Mouse (Mus musculus): ENCODE data around the gene Mms19. TPM values are rescaled to one million over a fixed set of nuclear protein-coding genes. Genes with fewer than 3 reads are reported as not detected.
"Not testable (repeated sequence)": the region's sequence is repeated elsewhere in the genome, so short reads cannot be mapped to it uniquely, and the experiment has no call there.

The Mms19 gene
- polyA plus RNA-seq, 1 experiment from 2014 or later, result 38.4 TPM

DNA sequence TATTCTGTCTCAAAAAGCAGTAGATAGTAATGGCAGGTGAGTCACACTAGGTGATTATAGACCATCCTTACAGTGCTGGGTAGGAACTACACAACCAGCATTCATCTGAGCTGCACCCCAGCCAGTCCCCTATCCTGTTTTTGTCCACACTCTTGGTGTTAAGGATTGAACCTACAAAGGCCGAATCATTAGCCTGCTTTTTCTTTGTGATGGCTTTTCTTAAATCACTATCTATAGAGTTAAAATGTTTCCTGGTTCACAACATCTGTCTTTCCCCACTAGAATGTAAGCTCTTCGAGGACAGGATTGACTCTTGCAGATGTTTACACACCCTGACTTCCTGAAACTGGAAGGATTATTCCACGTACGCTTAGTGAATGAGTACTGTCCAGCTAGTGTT, 61.5 kb downstream of the Mms19 start:
- H3K27ac ChIP-seq, result no peak overlapping the region
- peaks cover 60% of the 10 kb centered on the region for H3K36me3 ChIP-seq
- H3K4me2 ChIP-seq (replicated peaks), result no peak overlapping the region
- no peaks in the 10 kb centered on the region for H3K4me1 ChIP-seq
- WGBS, result 80% methylated on average over 4 of the region's 4 CpGs
- ATAC-seq (ENCODE audit: low FRiP score, low read depth), result no peak
- H3K27me3 ChIP-seq (replicated peaks), result no peaks in the 10 kb centered on the region
- no peak overlapping the region for H3K4me3 ChIP-seq
- H3K9ac ChIP-seq, result no peak overlapping the region
- no peaks in the 10 kb centered on the region for H3K9me3 ChIP-seq

DNA sequence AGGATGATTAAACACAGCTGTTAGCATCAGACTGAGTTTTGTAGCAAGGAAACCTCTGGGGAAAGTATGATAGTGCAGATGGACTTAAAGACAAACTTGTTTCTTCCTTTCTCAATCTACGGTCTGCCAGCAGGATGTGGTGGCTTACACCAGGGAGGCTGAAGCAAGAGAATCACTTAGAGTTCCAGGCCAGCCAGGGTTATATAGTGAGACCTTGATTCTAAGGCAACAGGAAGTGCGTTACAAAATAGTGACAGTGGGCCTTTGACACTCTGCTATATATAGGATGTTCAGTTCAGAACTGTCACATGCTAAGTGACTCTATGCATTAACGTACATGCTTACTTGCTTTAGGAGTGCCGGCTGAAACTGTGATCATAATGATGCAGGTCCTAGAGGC, 64.1 kb downstream of the Mms19 start:
- Histone ChIP-seq H3K4me3 (no peak overlapping the region), H3K4me1 (peaks cover 18% of the 10 kb centered on the region), H3K27me3 (replicated peaks) (no peaks in the 10 kb centered on the region), H3K4me2 (replicated peaks) (no peak overlapping the region), H3K27ac (no peak overlapping the region), H3K9ac (no peak overlapping the region), H3K36me3 (peaks cover 41% of the 10 kb centered on the region), H3K9me3 (no peaks in the 10 kb centered on the region)
- ATAC-seq (ENCODE audit: low FRiP score, low read depth), result no peak
- 91% methylated on average over 4 of the region's 4 CpGs for WGBS

DNA sequence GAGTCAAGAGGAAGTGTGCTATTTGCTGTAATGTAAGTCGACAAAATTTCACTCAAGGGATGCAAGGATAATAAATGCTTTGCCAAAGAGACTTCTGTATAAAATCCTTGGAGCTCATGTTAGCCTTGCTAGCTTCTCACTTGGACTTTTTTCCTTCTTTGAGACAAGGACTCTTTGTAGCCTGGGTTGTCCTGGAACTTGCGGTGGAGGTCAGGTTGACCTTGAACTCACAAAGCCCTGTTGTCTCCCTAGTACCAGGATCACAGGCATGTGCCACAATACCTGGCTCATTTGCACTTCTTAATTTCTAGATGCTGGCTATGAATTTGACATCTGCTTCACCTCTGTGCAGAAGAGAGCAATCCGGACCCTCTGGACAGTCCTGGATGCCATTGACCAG, 65.7 kb downstream of the Mms19 start:
- WGBS, result 93% methylated on average over 3 of the region's 3 CpGs
- Histone ChIP-seq H3K27me3 (replicated peaks) (no peaks in the 10 kb centered on the region), H3K27ac (no peak overlapping the region), H3K36me3 (peaks cover 36% of the 10 kb centered on the region), H3K9ac (no peak overlapping the region), H3K9me3 (no peaks in the 10 kb centered on the region), H3K4me2 (replicated peaks) (no peak overlapping the region), H3K4me1 (peaks cover 18% of the 10 kb centered on the region), H3K4me3 (no peak overlapping the region)
- no peak for ATAC-seq (ENCODE audit: low FRiP score, low read depth)

DNA sequence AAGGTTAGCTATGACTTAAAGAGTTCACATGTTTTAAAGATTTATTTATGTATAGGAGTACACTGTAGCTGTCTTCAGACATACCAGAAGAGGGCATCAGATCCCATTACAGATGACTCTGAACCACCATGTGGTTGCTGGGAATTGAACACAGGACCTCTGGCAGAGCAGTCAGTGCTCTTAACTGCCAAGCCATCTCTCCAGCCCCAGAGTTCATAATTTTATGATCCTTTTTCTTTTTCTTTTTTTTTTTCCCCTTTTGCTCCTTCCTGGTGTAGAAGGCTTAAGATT, 66.4 kb downstream of the Mms19 start:
- H3K4me3 ChIP-seq, result not testable (repeated sequence)

DNA sequence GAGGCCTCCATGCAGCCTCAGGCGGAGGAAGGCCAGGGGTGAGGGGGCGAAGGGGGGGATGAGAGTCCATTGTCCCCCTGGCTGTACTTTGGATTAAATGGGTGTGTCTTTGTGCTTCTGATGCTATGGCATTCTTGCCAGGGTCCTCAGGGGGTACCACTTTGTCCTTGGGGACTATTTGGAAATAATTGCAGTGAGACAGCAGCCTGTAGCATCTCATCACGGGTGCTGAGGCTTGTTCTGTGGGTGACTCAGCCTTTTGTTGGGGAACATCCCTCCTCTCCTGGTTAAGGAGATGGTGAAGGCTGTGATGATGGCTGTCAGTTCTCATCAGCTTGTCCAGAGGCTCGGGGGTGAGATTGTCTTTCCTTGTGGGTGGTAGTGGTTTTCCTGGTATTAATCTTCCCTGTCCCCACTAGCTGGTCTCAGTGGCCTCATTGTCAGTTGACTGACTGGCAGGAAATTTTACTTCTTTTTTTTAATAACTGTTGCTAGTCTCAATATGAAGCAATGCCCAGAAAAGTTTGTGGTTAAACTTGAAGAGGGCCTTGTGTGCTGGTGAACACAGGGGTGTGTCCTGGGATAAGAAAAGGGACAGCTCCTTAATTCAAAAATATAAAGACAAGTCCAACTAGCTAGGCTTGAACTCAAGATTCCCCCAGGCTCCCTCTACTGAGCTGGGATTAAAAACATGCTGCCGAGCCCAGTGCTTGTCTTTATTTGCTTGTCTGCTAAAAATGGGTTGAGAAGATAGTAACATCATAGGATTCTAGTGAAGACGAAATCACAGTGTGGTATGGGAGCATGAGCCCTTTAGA, 67.0 kb downstream of the Mms19 start:
- peaks cover 24% of the 10 kb centered on the region for H3K36me3 ChIP-seq
- no peaks in the 10 kb centered on the region for H3K27me3 ChIP-seq (replicated peaks)
- H3K9me3 ChIP-seq, result no peaks in the 10 kb centered on the region
- H3K27ac ChIP-seq, result no peak overlapping the region
- H3K4me1 ChIP-seq, result peaks cover 18% of the 10 kb centered on the region
- no peak for ATAC-seq (ENCODE audit: low FRiP score, low read depth)
- H3K4me3 ChIP-seq, result peak overlapping the region; percentile 88
- peak overlapping the region; percentile 68 for H3K4me2 ChIP-seq (replicated peaks)
- WGBS, result 51% methylated on average over 6 of the region's 6 CpGs
- peak overlapping the region; percentile 86 for H3K9ac ChIP-seq

More for the DNA sequence above, 66.4 kb downstream of the Mms19 start:
- not testable (repeated sequence) for H3K9ac ChIP-seq; H3K9me3 ChIP-seq; ATAC-seq (ENCODE audit: low FRiP score, low read depth); H3K27me3 ChIP-seq (replicated peaks); H3K27ac ChIP-seq
- Histone ChIP-seq H3K4me2 (replicated peaks) (peak overlapping the region; percentile 68; the same call in 1 of the 2 replicates), H3K36me3 (peaks cover 30% of the 10 kb centered on the region), H3K4me1 (peaks cover 18% of the 10 kb centered on the region)

DNA sequence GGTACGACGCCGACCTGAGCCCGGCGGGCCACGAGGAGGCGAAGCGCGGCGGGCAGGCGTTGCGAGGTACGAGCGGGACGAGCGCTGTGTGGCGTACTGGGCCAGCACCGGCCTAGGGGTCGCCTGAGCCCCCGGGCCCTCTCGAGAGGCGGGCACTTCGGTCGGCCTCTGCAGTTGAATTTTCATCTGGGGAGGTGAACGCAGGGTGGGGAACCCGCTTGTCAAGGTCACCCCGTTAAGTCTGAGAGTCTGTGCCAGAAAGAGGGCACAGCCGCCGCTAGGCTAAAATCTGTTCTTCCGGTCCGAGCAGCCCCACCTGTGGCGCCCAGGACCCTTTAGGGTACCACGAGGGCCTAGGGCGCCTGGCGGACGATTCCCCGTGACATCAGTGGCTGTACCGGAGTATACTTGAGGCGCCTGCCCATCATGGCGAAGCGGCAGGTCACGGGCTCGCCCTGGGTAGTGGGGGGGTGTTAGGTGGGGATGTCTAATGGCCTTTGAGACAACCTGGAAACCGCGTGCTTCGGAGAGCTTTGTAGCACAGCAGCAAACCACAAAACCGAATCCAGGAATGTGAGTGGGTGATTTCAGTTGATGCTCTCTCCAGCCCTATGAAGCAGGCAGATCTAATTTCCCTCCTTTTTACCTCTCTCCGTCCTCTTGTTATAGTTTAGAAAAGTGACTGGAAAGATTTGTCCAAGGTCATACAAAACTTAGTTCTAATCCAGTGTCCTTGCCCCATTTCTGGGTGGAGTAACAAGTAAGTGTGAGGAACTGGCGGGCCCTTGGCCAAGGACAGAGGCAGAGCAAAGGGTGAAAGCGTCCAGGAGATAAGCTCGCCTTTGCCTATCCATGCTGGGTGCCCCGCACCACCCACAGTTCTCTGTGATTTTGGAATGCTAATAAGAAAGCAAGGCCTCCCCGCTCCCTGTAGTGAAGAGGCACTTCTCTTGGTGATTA, 68.6 kb downstream of the Mms19 start:
- under 1% methylated on average over 53 of the region's 53 CpGs for WGBS
- ATAC-seq (ENCODE audit: low FRiP score, low read depth), result peak; percentile 78

DNA sequence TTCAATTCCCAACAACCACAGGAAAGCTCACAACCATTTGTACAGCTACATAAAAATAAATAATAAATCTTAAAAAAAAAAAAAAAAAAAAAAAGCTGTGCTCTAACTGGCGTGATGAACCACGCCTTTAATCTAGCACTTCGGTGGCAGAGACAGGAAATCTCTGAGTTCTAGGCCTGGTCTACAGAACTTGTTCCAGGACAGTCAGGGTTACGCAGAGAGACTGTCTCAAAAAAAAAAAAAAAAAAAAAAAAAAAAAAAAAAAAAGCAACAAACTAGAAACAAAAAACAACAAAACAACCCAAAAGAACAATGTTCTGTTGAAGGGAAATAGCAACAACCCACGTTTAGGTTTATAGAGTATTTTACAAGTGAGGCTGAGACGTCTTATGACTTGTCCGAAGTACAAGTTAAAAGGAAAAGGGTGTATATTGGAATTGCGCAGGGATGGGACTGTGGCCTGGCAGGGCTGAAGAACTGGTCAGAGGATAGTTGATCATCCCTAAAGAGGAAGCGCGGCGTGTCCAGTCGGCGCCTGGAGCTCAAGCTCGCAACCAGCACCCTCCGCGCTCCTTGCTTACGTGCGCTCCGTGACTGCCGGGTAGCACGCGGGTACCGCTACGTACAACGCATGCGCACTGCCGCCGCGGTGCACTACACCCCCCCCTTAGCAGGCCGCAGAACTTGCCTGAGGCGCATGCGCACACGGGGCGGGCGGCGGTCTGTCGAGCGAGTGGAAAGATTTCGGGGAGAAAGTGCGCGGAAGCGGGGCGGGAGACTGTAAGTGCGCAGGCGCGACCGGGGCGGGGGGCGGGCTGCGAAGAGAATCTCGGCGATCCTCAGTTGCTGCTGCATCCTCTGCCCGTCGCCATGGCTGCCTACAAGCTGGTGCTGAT, 69.5 kb downstream of the Mms19 start, which contains the start of gene Pgam1:
Gene Pgam1 (plus strand): TSS at position 746 of the 896 bp plus-strand sequence.
- H3K27me3 ChIP-seq (replicated peaks), result no peaks in the 10 kb centered on the region
- H3K9me3 ChIP-seq, result no peaks in the 10 kb centered on the region
- WGBS, result 6% methylated on average over 54 of the region's 54 CpGs
- ATAC-seq (ENCODE audit: low FRiP score, low read depth), result peak; percentile 93
- H3K36me3 ChIP-seq, result peaks cover 8% of the 10 kb centered on the region
- peak within 1 kb of the TSS; percentile 59 for H3K27ac ChIP-seq
- H3K4me3 ChIP-seq, result peak within 1 kb of the TSS; percentile 88
- H3K4me1 ChIP-seq, result peaks cover 18% of the 10 kb centered on the region
- H3K9ac ChIP-seq, result peak within 1 kb of the TSS; percentile 86
- peak within 1 kb of the TSS; percentile 68 for H3K4me2 ChIP-seq (replicated peaks)

More for the DNA sequence above, 68.6 kb downstream of the Mms19 start:
- Histone ChIP-seq H3K9me3 (no peaks in the 10 kb centered on the region), H3K9ac (peak overlapping the region; percentile 86), H3K4me3 (peak overlapping the region; percentile 88), H3K4me2 (replicated peaks) (peak overlapping the region; percentile 68), H3K4me1 (peaks cover 18% of the 10 kb centered on the region), H3K36me3 (peaks cover 18% of the 10 kb centered on the region), H3K27ac (peak overlapping the region; percentile 59; the same call in 1 of the 2 replicates), H3K27me3 (replicated peaks) (no peaks in the 10 kb centered on the region)

DNA sequence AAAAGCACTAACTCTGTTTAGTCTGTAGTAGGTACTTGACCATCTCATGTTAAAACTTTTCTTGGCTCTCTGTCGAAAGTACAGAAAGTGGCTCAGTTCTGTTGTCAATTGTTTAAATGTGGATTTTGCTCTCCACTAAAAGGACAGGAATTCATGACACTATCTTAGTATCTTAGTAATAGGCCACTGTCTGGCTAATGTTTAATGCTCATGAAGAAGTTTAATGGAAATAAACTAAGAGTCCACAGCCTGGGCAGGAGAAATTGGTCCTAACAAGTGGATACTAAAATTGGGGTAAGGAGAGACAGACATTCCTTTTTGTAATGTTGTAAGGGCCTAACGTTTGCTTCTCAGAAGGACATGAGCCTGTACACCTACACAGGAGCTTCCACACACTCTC, 70.6 kb downstream of the Mms19 start:
- Histone ChIP-seq H3K4me3 (no peak overlapping the region), H3K9ac (no peak overlapping the region), H3K36me3 (no peaks in the 10 kb centered on the region), H3K27me3 (replicated peaks) (no peaks in the 10 kb centered on the region), H3K4me2 (replicated peaks) (no peak overlapping the region), H3K4me1 (peaks cover 18% of the 10 kb centered on the region), H3K9me3 (no peaks in the 10 kb centered on the region), H3K27ac (no peak overlapping the region)
- over 99% methylated on average over 2 of the region's 2 CpGs for WGBS
- no peak for ATAC-seq (ENCODE audit: low FRiP score, low read depth)

DNA sequence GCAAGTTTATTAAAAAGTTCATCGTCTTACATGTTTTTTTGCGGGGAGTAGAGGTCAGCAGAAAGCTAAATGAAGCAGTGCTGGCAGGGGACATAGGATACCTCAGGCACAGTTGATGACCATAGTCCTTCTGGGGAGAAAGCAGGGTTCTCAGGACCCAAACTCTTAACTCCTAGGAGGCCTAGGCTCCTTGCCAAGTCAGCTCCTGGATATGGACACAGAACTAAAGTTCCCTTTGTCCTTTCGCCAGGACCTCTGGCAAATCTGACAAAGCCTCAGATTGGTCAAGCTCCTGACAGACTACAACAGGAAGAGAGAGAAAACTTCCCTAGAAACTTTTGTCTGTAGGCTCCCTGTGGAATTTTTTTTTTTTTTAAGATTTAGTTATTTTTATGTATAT, 72.2 kb downstream of the Mms19 start:
- H3K27me3 ChIP-seq (replicated peaks), result no peaks in the 10 kb centered on the region
- no peak overlapping the region for H3K9ac ChIP-seq
- 88% methylated on average over 3 of the region's 3 CpGs for WGBS
- no peak overlapping the region for H3K4me2 ChIP-seq (replicated peaks)
- H3K36me3 ChIP-seq, result no peaks in the 10 kb centered on the region
- H3K9me3 ChIP-seq, result no peaks in the 10 kb centered on the region
- no peak overlapping the region for H3K27ac ChIP-seq
- ATAC-seq (ENCODE audit: low FRiP score, low read depth), result no peak
- H3K4me1 ChIP-seq, result peaks cover 12% of the 10 kb centered on the region
- no peak overlapping the region for H3K4me3 ChIP-seq

DNA sequence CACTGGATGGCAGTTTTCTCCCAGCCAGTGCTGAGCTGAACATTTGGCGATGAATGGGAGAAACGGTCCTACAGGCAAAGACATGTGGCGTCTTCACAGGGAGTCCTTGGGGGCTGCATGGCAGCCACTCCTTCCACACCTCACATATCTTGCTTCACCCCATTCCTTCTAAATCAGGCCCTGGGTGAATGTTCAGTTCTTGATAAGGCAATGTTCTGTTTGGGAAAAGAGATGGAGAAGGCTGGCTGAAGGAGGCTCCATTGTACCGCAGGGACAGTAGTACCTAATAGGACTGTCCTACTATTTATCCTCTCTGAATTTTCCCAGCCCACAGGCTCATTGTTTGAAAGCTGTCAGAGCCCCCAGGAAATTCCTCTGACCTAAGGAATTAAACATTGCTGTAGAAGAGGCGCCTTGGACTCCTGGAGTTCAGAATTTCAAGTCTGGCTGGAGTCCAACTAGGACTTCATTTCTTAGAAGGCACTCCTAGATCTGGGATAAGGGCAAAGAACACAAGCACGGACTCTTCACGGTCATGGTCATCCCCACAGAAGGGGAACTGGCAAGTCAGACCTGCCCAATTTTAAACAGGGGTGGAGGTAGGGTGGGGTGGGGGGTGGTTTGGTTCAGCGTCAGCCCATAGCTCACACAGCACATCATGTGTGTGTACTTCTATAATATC, 73.7 kb downstream of the Mms19 start:
- Histone ChIP-seq H3K9ac (no peak overlapping the region), H3K27me3 (replicated peaks) (no peaks in the 10 kb centered on the region), H3K36me3 (no peaks in the 10 kb centered on the region), H3K4me3 (no peak overlapping the region), H3K4me1 (no peaks in the 10 kb centered on the region), H3K4me2 (replicated peaks) (no peak overlapping the region), H3K9me3 (no peaks in the 10 kb centered on the region), H3K27ac (no peak overlapping the region)
- 64% methylated on average over 8 of the region's 8 CpGs for WGBS
- ATAC-seq (ENCODE audit: low FRiP score, low read depth), result no peak

DNA sequence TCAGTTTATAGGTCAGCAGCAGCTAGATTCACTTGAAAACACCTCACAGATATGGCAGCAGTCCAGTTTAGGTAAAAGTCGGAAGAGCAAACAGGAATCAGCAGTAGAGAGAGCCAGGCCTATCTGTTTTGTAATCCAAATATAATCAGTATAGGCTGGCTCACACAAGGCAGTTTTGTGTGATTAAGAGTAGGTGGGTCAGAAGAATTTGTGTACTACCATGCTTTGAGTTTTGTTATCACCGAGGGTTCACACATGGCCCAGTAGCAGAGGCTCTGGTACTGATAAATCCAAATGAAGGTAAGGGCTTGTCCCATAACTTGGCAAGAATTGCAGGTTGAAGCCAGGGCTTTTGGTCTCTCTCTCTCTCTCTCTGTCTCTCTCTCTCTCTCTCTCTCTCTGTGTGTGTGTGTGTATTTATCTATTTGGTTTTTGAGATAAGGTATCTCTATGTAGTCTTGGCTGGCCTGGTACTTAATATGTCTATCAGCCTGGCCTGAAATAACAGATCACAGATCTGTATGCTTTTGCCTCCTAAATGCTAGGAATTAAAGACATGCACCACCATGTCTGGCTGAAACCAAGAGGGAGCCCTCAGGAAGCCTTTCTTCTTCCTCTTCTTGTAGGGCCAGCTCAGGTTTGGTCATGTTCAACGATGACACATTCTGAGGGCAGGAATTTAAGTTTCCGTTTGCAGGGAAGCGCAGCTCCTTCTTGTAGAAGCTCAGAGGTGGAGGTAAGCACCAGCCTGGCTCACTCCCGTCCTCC, 74.5 kb downstream of the Mms19 start:
- Histone ChIP-seq H3K36me3 (no peaks in the 10 kb centered on the region), H3K27ac (no peak overlapping the region), H3K9me3 (no peaks in the 10 kb centered on the region), H3K27me3 (replicated peaks) (no peaks in the 10 kb centered on the region), H3K9ac (no peak overlapping the region), H3K4me3 (no peak overlapping the region), H3K4me1 (no peaks in the 10 kb centered on the region), H3K4me2 (replicated peaks) (no peak overlapping the region)
- ATAC-seq (ENCODE audit: low FRiP score, low read depth), result no peak
- WGBS, result 72% methylated on average over 6 of the region's 6 CpGs
